Mouse (Mus musculus) testis, adult 2 months (tissue): Measurements from ENCODE around the gene Ttn.

ENCODE experiments used
- CTCF ChIP-seq: fragments of 200-500 bp; IDR thresholded peaks from 2 replicates; pipeline ENCODE4 v1.5.1; 2012; ENCODE audit warnings: low read depth, mild to moderate bottlenecking, inconsistent platforms, low read length, moderate library complexity; ENCODE audit not compliant: control insufficient read depth, insufficient read depth, insufficient replicate concordance
- POLR2A ChIP-seq: fragments of 200-500 bp; IDR thresholded peaks from 2 replicates; pipeline ENCODE4 v1.6.1; 2012; ENCODE audit warnings: low read depth, mild to moderate bottlenecking, inconsistent platforms, low read length, moderate library complexity; ENCODE audit not compliant: control insufficient read depth

GRCm38 (mm10) chr2:76970669-76971068 is 11.7 kb downstream of the Ttn start:
- TF ChIP-seq CTCF (no peak), POLR2A (no peak)
